Mouse (Mus musculus) right cerebral cortex, adult 18-20 months (tissue): ENCODE data around the gene Prss57.
"Not testable (repeated sequence)": the region's sequence is repeated elsewhere in the genome, so short reads cannot be mapped to it uniquely, and the experiment has no call there.

Source experiments
- DNase-seq: peaks from one replicate; pipeline ENCODE4 v3.0.0; 2022; ENCODE audit warnings: mixed read lengths

The Prss57 gene

GRCm38 (mm10) chr10:79779784-79780663 lies 10.7 kb downstream of the Prss57 start:
- DNase-seq, result peak; percentile 98

- no peak for DNase-seq
Measured at GRCm38 (mm10) chr10:79779193-79779592, 11.6 kb downstream of the Prss57 start.

GRCm38 (mm10) chr10:79778006-79778405 lies 12.8 kb downstream of the Prss57 start:
- no peak for DNase-seq

- DNase-seq, result no peak
Measured at GRCm38 (mm10) chr10:79777103-79777531, 13.6 kb downstream of the Prss57 start, which contains the start of gene Fstl3. Fstl3 (plus strand) TSS chr10:79777272.

GRCm38 (mm10) chr10:79774486-79775279 lies 16.1 kb downstream of the Prss57 start:
- DNase-seq, result no peak

- DNase-seq, result no peak
Measured at GRCm38 (mm10) chr10:79773208-79773607, 17.6 kb downstream of the Prss57 start.

- no peak for DNase-seq
Measured at GRCm38 (mm10) chr10:79772320-79772719, 18.4 kb downstream of the Prss57 start.

- no peak for DNase-seq
Measured at GRCm38 (mm10) chr10:79769329-79769728, 21.4 kb downstream of the Prss57 start.

GRCm38 (mm10) chr10:79768400-79768799 lies 22.4 kb downstream of the Prss57 start:
- DNase-seq, result peak; percentile 71

GRCm38 (mm10) chr10:79767372-79768244 lies 23.2 kb downstream of the Prss57 start:
- peak; percentile 98 for DNase-seq

GRCm38 (mm10) chr10:79766508-79767325 lies 24.0 kb downstream of the Prss57 start, which contains the start of gene Rnf126:
Rnf126 (minus strand) TSS chr10:79766952.
- peak; percentile 98 for DNase-seq

- DNase-seq, result no peak
Measured at GRCm38 (mm10) chr10:79766001-79766507, 24.7 kb downstream of the Prss57 start.

- no peak for DNase-seq
Measured at GRCm38 (mm10) chr10:79765228-79765745, 25.5 kb downstream of the Prss57 start.

GRCm38 (mm10) chr10:79764234-79764633 lies 26.5 kb downstream of the Prss57 start:
- DNase-seq, result no peak

GRCm38 (mm10) chr10:79762875-79763274 lies 27.9 kb downstream of the Prss57 start:
- no peak for DNase-seq

GRCm38 (mm10) chr10:79760603-79761143 lies 30.1 kb downstream of the Prss57 start:
- DNase-seq, result no peak

GRCm38 (mm10) chr10:79759675-79760074 lies 31.1 kb downstream of the Prss57 start:
- DNase-seq, result not testable (repeated sequence)

GRCm38 (mm10) chr10:79756660-79757059 lies 34.1 kb downstream of the Prss57 start:
- DNase-seq, result no peak

GRCm38 (mm10) chr10:79755854-79756253 lies 34.9 kb downstream of the Prss57 start:
- no peak for DNase-seq

GRCm38 (mm10) chr10:79754856-79755516 lies 35.8 kb downstream of the Prss57 start, which contains the start of gene Fgf22:
Fgf22 (plus strand) TSS chr10:79755076.
- peak; percentile 90 for DNase-seq
